Mouse (Mus musculus): ENCODE data around the gene Peli2. TPM values are rescaled to one million over a fixed set of nuclear protein-coding genes. Genes with fewer than 3 reads are reported as not detected.

The Peli2 gene
- polyA plus RNA-seq, 1 experiment from 2014 or later = 11.7 TPM

- ATAC-seq (no peak), DNase-seq (ENCODE audit: low spot score) (no peak)
- H3K9ac ChIP-seq (replicated peaks; ENCODE audit: low read depth) = no peak overlapping the region
- no peaks in the 10 kb centered on the region for H3K27me3 ChIP-seq (replicated peaks; ENCODE audit: insufficient read depth, low read length)
- H3K36me3 ChIP-seq (ENCODE audit: insufficient read depth, low read length) = no peaks in the 10 kb centered on the region
- no peak overlapping the region for H3K27ac ChIP-seq (ENCODE audit: low read length)
- TF ChIP-seq CTCF (IDR thresholded peaks at IDR 0.05) (no peak), EP300 (IDR thresholded peaks at IDR 0.05) (no peak)
- no peaks in the 10 kb centered on the region for H3K9me3 ChIP-seq (ENCODE audit: low read length)
- peaks cover 16% of the 10 kb centered on the region; the same call in 1 of the 2 replicates for H3K4me1 ChIP-seq (ENCODE audit: insufficient read depth, low read depth, low read length)
- peak overlapping the region; percentile 8; the same call in 1 of the 2 replicates for H3K4me2 ChIP-seq (replicated peaks; ENCODE audit: low read depth, low read length)
- WGBS = 69% methylated on average over 5 of the region's 5 CpGs
- H3K4me3 ChIP-seq (ENCODE audit: low read depth, low read length) = no peak overlapping the region
These were observed 3.4 kb downstream of the Peli2 start for GRCm38 (mm10) chr14:48124011-48124410.

GRCm38 (mm10) chr14:48124816-48125215, 4.2 kb downstream of the Peli2 start:
- Histone ChIP-seq H3K4me1 (ENCODE audit: insufficient read depth, low read depth, low read length) (peaks cover 16% of the 10 kb centered on the region; the same call in 1 of the 2 replicates), H3K9ac (replicated peaks; ENCODE audit: low read depth) (no peak overlapping the region), H3K36me3 (ENCODE audit: insufficient read depth, low read length) (no peaks in the 10 kb centered on the region), H3K27ac (ENCODE audit: low read length) (no peak overlapping the region), H3K27me3 (replicated peaks; ENCODE audit: insufficient read depth, low read length) (no peaks in the 10 kb centered on the region), H3K9me3 (ENCODE audit: low read length) (no peaks in the 10 kb centered on the region), H3K4me3 (ENCODE audit: low read depth, low read length) (no peak overlapping the region), H3K4me2 (replicated peaks; ENCODE audit: low read depth, low read length) (no peak overlapping the region)
- DNase-seq (ENCODE audit: low spot score) (no peak), ATAC-seq (no peak)
- WGBS = 60% methylated on average over 4 of the region's 4 CpGs
- no peak for TF ChIP-seq CTCF (IDR thresholded peaks at IDR 0.05)
- TF ChIP-seq EP300 (IDR thresholded peaks at IDR 0.05) = no peak

GRCm38 (mm10) chr14:48125971-48126370, 5.3 kb downstream of the Peli2 start:
- no peaks in the 10 kb centered on the region for H3K27me3 ChIP-seq (replicated peaks; ENCODE audit: insufficient read depth, low read length)
- no peak overlapping the region for H3K9ac ChIP-seq (replicated peaks; ENCODE audit: low read depth)
- H3K36me3 ChIP-seq (ENCODE audit: insufficient read depth, low read length) = no peaks in the 10 kb centered on the region
- no peak overlapping the region for H3K27ac ChIP-seq (ENCODE audit: low read length)
- TF ChIP-seq CTCF (IDR thresholded peaks at IDR 0.05) (no peak), EP300 (IDR thresholded peaks at IDR 0.05) (no peak)
- H3K4me1 ChIP-seq (ENCODE audit: insufficient read depth, low read depth, low read length) = peaks cover 20% of the 10 kb centered on the region; the same call in 1 of the 2 replicates
- 72% methylated on average over 6 of the region's 6 CpGs for WGBS
- H3K9me3 ChIP-seq (ENCODE audit: low read length) = no peaks in the 10 kb centered on the region
- ATAC-seq (no peak), DNase-seq (ENCODE audit: low spot score) (no peak)
- H3K4me3 ChIP-seq (ENCODE audit: low read depth, low read length) = no peak overlapping the region
- no peak overlapping the region for H3K4me2 ChIP-seq (replicated peaks; ENCODE audit: low read depth, low read length)

DNA sequence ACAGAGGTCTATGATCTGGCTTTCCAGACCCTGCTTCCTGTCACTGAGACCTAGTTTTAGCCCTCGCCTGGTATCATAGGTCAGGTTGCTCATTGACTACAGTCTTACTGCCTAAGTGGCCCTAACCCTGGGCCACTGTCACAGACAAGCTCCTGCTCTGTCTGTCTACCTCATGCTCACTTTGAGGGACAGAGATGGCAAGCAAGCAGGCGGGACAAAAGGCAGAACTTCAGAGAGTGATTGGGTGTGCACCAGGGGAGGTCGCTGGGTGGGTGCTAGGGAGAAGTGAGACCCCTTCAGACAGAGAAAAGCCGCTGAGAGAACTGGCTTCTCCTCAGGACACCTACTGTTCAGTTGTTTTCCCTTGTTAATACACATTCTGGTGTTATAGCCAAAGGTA, 6.3 kb downstream of the Peli2 start:
- H3K4me1 ChIP-seq (ENCODE audit: insufficient read depth, low read depth, low read length) = peaks cover 23% of the 10 kb centered on the region; the same call in 1 of the 2 replicates
- no peaks in the 10 kb centered on the region for H3K9me3 ChIP-seq (ENCODE audit: low read length)
- ATAC-seq (no peak), DNase-seq (ENCODE audit: low spot score) (no peak)
- no peaks in the 10 kb centered on the region for H3K27me3 ChIP-seq (replicated peaks; ENCODE audit: insufficient read depth, low read length)
- TF ChIP-seq EP300 (IDR thresholded peaks at IDR 0.05) (no peak), CTCF (IDR thresholded peaks at IDR 0.05) (no peak)
- no peak overlapping the region for H3K4me3 ChIP-seq (ENCODE audit: low read depth, low read length)
- no peaks in the 10 kb centered on the region for H3K36me3 ChIP-seq (ENCODE audit: insufficient read depth, low read length)
- WGBS = 86% methylated on average over 4 of the region's 4 CpGs
- no peak overlapping the region for H3K27ac ChIP-seq (ENCODE audit: low read length)
- H3K9ac ChIP-seq (replicated peaks; ENCODE audit: low read depth) = no peak overlapping the region
- no peak overlapping the region for H3K4me2 ChIP-seq (replicated peaks; ENCODE audit: low read depth, low read length)

DNA sequence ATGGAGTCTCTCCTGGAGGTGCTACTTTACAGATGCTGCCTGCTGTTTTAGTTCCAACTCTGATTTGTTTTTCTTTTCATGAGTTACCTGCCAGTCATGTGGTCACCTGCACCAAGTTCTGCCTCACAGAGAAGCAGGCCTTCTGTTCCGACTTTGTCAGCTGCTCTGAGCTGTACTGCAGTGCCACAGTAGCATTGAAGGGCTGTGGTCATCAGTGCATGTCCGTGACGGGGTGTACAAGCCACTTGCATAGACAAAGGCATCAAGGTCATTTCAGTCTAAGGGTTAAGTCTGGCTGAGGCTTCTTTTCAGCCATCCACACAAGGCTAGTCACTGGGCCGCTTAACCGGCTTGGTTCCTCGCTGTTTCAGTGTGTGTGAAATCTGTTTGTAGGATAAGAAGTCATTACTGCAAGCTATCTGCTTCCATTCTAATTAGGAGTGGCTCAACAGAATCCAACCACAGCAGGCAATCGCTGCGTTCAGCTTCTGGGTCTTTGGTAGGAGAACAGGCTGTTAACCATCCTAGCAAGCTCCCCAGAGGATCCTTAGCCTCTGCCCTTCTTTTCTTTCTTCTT, 7.1 kb downstream of the Peli2 start:
- ATAC-seq = no peak
- no peaks in the 10 kb centered on the region for H3K9me3 ChIP-seq (ENCODE audit: low read length)
- no peak for DNase-seq (ENCODE audit: low spot score)
- WGBS = 86% methylated on average over 8 of the region's 8 CpGs
- no peaks in the 10 kb centered on the region for H3K36me3 ChIP-seq (ENCODE audit: insufficient read depth, low read length)
- H3K9ac ChIP-seq (replicated peaks; ENCODE audit: low read depth) = no peak overlapping the region
- H3K4me2 ChIP-seq (replicated peaks; ENCODE audit: low read depth, low read length) = no peak overlapping the region
- TF ChIP-seq EP300 (IDR thresholded peaks at IDR 0.05) (no peak), CTCF (IDR thresholded peaks at IDR 0.05) (no peak)
- H3K4me3 ChIP-seq (ENCODE audit: low read depth, low read length) = no peak overlapping the region
- no peak overlapping the region for H3K27ac ChIP-seq (ENCODE audit: low read length)
- H3K27me3 ChIP-seq (replicated peaks; ENCODE audit: insufficient read depth, low read length) = no peaks in the 10 kb centered on the region
- H3K4me1 ChIP-seq (ENCODE audit: insufficient read depth, low read depth, low read length) = peaks cover 24% of the 10 kb centered on the region; the same call in 1 of the 2 replicates

DNA sequence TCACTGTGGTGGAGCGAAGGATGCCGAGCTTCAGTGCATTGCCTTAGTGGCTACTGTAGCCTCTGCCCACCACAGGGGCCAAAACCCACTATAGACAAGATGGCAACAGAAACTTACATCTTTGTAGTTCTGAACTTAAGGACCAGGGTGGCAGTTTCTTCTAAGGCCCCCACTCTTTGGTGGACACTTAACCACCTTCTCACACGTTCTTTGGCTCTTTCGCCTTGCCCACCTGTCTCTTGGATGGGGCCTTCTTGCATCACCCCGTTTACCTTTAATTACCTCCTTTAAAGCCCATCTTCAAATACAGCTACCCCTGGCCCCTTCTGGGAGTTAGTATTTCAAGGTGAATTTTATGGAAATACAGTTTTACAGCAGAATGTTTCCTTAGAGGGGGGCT, 8.1 kb downstream of the Peli2 start:
- DNase-seq (ENCODE audit: low spot score) = no peak
- Histone ChIP-seq H3K4me2 (replicated peaks; ENCODE audit: low read depth, low read length) (no peak overlapping the region), H3K9me3 (ENCODE audit: low read length) (no peaks in the 10 kb centered on the region), H3K36me3 (ENCODE audit: insufficient read depth, low read length) (no peaks in the 10 kb centered on the region), H3K27ac (ENCODE audit: low read length) (no peak overlapping the region), H3K27me3 (replicated peaks; ENCODE audit: insufficient read depth, low read length) (no peaks in the 10 kb centered on the region), H3K4me1 (ENCODE audit: insufficient read depth, low read depth, low read length) (peaks cover 29% of the 10 kb centered on the region), H3K9ac (replicated peaks; ENCODE audit: low read depth) (no peak overlapping the region), H3K4me3 (ENCODE audit: low read depth, low read length) (no peak overlapping the region)
- ATAC-seq = no peak
- TF ChIP-seq EP300 (IDR thresholded peaks at IDR 0.05) (no peak), CTCF (IDR thresholded peaks at IDR 0.05) (no peak)
- WGBS = 94% methylated on average over 5 of the region's 5 CpGs
